Mouse (Mus musculus) ovary, postnatal 36 days (tissue): Measurements from ENCODE around the gene Pmp22.

ENCODE experiments used
- DNase-seq: peaks from one replicate; pipeline ENCODE4 v3.0.0; 2022; ENCODE audit warnings: low spot score, mixed read lengths

The Pmp22 gene

DNA sequence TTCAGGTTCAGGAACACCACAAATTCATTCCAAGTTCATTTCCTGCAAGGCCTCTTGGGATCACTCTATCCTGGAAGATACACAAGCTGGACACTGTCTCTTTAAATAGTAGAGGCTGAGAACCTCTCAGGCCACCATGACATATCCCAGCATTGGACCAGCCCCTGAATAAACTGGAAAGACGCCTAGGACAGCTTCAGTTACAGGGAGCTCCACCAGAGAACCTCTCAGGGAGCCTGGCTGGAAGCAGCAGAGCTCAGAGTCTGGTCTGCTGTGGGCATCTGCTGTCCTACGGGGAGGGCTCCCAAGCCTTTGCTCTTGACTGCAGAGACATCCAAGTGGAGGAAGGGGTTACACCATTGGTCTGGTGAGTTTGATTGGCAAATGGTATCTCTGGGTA is at the start of gene Pmp22:
Gene Pmp22, plus strand, starts transcription at position 199 of the 400 bp plus-strand sequence.
- DNase-seq: no peak

DNA sequence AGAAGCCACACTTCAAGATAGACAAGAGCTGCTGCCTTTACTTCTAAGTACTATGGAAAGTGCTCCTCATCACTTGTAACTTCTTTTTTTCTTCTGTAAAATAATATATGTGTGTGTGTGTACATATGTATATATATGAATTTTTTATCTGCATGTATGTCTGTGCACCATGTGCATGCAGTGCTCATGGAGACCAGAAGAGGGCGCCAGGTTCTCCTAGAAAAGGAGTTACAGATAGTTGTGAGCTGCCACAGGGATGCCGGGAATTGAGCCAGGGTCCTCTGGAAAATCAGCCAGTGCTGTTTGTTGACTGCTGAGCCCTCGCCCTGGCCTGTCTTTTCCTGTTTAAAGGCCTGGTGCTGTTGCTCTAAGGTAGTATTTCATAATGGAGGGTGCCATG is 44.2 kb upstream of the Pmp22 start:
- no peak for DNase-seq

DNA sequence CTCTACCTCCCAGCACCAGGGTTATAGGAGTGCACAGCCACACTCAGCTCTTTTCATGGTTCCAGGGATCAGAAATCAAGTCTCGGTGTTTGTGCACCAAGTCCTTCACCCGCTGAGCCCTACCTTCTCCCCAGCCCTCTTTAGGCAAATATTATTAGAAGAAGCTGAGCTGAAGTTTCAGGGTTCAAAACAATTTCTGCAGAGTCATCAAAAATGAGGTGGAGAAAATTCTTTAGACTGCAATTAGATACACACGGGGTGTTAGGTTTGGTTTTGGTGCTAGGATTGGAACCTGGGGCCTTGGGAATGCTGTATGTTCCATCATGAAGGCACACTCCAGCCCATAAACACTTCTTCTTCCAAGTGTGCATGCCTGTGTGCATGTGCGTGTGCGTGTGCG is 40.1 kb upstream of the Pmp22 start:
- no peak for DNase-seq

DNA sequence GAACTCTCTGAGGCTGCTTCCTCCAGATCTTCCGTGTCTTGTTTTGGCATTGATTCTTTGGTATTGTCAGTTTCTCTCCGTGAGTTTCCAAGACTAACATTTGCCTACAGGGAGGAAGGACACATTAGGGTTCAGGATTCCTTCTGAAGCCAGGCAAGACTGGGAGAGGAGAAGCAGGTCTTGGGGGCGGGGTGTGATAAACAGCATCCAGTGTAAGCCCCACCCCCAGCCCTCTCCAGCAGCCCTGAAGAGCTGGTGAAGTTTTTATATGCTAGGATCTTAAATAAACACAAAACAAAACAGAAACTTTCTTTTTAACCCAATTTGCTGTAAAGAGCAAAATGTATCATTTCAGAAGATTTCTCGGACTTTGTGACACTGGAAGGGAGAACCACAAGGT is 38.6 kb upstream of the Pmp22 start:
- no peak for DNase-seq

DNA sequence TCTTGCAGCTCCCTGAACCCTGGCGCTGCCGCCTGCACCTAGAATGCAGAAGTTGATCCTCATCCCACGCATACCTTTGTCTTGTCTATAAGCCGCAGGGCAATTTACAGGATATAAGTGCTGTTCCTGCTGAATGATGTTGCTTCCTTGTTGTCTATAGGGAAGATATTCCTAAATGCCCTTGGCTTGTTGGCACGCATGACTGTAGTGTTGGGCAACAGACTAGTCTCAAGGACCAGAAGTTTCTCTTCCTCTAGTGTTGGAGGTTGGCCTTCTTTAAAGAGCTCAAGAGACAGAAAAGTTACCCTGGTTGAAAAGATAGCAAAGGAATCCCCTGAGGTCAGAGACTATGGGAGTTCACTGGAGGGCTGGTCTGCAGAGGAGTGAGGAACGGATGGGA is 37.8 kb upstream of the Pmp22 start:
- DNase-seq: no peak

DNA sequence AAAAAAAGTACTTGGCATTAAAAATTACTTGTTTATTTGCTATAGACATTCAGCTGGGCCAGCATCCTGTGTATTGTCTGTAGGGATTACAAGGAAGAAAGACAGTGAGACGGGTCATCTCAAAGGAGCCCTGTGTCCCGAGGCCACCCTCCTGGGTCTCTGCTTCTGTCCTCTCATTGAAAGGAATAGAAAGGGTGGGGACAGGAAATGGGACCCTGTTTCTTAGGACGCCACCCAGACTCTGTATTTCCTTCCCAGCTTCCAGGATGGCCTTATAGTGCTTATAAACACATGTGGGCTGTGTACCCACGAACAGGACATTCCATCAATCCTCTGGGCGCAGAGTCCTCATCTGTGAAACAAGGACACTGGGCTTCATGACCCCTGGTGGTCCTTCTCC is 36.5 kb upstream of the Pmp22 start:
- no peak for DNase-seq

DNA sequence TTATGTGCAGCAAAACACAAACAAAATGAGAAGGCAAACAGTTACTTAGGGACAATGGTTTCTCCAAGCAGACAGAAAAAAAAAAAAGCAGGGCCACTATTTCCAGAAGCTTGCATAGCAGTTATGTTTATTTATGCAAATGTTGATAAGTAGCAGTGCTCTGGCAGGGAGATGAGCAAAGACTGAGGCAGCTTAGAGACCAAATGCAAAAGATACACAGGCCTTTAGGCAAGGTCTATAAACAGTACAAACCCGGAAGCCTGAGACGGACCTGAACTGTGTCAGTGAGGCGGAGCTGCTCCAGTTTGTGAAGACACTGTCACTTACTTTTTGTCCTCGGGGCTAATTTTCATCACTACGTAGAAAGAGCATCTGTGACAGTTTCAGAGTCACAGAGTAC is 35.2 kb upstream of the Pmp22 start:
- DNase-seq: no peak

DNA sequence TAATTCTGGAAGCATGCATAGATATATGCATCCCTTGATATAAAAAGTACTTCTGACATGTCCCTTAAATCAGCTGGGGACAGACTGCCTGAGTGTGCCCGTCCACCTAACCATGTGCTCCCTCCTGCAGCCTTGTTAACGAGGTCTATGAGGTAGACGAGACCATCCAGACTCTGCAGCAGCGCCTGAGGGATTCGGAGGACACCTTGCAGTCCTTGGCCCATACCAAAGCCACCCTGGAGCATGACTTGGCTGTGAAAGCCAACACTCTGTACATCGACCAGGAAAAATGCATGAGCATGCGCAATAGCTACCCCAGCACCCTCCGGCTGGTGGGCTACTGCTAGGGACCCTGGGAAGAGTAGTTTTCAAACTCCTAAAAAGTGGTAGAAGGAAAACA is 34.3 kb upstream of the Pmp22 start:
- DNase-seq: no peak

DNA sequence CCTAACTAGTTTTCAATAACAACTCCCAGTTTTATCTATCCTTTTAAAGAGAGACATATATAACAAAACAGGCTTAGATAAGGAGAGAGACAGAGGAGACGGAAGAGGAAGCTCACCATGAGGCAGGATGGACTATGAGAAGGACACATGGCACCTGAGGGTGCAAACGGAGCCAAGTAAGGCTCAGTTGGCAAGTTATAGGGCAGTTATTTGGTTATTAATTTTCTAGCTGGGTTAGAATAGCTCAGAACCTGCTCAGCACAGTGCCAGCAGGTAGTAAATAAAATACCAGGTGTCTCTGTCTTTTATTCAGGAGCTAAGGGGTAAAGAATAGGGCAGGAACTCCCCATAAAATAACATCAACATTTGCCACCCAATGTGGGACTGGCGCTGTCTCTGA is 30.8 kb upstream of the Pmp22 start:
- no peak for DNase-seq

DNA sequence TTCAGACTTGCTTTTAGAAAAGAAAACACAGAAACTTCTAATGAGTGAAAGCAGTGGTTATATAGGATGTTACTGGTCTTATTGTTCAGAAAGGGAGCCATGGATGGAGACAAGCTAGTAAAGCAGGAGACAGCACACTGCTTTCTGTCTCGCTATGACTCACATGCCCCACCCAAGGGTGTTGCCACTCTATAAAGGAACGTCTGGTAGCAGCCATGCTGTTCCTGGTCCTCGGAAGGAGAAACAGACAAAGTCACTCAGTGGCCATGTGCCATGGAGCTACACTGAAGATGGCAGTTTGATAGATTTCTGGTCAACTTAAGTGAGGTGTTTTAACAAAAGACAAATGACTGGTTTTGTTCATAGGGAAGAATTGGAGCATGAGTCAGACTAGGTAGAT is 29.4 kb upstream of the Pmp22 start:
- DNase-seq: no peak

DNA sequence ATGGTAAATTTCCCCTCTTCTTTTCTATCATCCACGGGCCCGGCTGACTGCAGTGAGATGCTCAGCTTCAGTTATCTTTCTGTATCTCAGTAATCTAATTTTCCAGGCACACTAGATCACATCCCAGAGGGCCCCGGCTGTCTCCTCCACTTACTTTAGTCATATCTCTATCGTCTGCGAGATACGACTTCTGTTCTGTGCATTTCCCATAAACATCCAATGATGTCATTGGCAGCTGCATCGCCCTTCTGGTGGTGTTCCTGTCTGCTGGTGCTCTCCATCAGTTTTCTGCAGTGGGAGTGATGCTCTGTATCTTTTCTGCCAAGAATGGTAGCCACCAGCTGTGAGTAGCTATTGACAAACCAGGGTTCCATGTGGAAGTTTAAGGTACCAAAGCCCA is 25.5 kb upstream of the Pmp22 start:
- no peak for DNase-seq

DNA sequence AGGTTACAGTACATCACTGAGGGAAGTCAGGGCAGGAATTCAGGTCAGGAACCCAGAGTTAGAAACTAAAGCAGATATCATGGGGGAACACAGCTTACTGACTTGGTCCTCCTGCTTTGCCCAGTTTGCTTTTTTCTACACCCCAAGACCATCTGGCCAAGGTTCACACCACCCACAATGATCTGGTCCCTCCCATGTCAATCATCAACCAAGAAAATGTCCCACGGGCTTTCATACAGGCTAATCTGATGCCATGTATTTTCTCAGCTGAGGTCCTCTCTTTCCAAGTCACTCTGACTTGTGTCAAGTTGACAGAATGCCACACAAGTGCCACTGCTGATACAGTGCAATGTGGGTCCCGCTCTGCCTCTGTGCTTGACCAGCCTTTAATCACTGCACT is 24.8 kb upstream of the Pmp22 start:
- no peak for DNase-seq

DNA sequence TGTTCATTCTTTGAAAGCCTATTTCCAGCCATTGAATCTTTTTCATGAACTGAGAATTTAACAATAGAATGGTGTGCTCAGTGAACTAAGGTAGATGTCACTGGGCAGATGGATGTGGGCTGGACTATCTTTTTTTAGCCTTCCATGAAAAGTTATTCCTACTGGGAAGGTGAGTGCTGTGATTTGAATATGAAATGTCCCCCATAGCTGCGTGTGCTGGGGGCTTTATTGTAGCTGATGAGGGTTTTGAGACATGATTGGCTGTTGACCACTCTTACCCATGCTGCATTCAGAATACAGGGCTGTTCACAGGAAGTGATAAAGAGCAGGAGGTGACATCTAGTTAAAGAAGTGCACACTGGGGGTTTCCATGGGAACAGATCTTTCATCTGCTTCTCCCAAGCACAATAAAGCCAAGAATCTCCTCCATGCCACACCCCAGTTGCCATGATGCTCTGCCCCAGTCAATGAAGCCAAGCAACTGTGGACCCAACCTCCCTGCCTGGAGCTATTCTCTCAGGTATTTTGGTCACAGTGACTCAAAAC is 19.5 kb upstream of the Pmp22 start:
- DNase-seq: no peak

DNA sequence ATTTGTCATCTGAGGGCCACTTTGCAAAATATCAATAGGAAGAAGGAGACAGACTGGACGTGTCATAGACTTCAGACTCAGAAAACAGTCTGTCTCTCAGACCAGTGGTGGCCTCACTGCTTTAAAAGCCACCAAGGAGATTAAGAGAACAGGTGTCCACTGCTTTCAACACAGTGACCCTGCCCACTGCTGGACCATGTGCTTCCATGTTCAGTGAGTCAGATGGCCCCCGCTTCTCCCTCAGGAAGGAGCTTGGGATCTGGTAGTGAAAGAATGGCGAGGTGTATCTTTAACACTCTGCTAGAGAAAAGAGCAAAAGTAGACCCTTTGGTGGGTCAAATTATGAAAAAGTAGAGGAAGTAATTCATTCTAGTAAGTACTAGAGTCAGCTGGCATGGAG is 18.5 kb upstream of the Pmp22 start:
- no peak for DNase-seq

DNA sequence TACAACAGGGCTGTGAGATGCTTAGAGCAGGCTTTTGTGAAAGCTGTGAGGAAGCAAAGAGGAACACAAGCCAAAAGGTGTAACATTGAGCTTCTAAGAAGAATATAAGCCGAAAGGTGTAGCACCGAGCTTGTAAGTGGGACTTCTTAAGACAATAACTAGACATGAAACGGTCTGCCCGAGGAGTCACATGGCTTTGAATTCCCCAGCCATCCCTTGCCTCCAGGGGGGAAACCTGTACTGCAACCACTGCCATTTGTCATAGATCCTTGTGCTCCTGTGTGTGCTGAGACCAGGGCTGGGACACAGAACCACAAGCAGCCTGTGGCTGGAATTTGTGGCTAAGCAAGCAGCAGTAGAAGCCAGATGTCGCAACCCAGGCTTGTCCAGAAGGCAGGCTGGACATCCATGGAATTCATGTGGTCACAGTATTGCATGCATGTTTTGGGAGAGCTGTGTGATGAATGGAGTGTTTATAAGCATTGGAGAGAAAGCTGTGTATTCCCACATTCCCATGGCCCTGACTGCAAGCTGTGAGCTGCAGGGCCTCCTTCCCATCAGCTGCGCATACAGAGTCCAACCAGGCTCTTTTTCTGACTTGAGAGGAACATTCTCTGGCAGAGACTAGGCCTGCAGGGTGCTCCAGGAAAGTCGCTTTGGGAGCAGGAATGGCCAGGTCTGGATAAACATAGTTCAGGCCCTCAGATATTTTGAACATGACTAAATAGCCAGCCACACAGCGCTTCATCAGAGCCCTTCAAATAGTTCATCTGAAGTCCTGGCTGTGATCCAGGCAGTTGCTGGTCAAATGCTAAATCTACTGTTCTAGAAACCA is 13.8 kb upstream of the Pmp22 start:
- no peak for DNase-seq

DNA sequence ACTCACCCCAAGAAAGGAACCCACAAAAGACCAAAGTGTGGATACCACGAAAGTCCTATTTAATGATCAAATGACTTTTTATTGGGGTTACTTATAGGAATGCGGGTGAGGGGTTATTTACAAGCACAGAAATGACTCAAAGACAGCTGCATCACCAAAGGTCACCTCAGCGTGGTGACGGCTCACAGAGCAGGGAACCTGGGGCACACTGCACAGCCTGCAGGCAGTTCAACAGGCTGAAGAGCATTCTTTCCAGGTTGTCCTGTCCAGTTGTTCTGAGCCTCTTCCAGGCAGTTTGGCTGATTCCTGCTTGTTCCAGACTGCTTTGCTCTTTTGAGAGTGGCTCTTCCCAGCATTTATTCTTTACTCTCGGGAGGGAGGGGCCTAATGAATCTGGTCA is 12.1 kb upstream of the Pmp22 start:
- no peak for DNase-seq

DNA sequence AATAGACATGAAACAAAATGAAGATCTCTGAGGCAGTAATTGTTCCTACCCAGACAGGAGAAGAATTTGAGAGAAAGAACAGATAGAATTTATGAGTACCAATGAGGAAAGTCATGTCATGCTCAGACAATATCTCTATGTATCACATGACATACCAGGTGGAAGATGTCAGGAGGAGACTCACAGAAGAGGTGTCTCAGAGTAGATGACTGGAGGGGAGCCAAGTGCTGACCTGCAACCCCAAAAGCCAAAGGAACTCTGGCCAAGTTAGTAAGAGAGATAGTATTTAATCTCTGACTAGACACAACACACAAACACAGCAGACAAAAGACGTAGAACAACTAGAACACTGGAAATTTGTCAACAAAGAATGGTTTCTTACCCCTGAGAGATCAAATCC is 11.5 kb upstream of the Pmp22 start:
- no peak for DNase-seq

DNA sequence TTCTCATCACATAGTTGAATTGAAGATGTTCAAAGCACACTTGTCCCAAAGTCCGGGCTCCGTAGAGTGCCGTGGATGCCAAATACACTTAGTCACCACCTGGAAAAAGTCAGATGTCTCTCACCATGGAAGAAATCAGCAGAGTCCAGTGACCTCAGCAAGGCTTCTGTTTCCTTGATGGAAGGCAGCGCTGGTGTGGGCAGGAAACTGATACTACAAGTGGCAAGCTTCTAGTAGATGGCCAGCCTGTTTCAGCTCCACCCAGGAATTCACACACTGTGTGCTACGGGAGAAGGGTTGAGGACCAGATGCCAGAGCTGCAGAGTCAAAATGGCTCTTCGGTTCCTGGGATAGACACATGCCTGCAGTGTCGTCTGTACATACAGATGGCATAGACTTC is 9.0 kb upstream of the Pmp22 start:
- DNase-seq: no peak

DNA sequence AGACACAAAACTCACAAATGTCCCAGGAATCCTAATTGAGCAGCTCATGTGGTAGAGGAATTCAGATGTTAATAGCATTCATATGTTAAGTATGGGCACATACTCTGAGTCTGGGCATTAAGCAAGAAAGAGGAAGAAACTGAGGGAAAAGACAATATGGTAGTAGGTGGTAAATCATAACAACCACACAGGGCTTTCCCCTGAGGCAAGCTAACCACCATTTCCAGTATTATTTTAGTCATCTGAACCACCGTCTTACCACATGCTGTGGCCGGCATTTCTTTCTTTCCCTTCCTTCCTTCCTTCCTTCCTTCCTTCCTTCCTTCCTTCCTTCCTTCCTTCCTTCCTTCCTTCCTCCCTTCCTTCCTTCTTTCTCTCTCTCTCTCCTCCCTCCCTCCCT is 6.5 kb upstream of the Pmp22 start:
- no peak for DNase-seq

DNA sequence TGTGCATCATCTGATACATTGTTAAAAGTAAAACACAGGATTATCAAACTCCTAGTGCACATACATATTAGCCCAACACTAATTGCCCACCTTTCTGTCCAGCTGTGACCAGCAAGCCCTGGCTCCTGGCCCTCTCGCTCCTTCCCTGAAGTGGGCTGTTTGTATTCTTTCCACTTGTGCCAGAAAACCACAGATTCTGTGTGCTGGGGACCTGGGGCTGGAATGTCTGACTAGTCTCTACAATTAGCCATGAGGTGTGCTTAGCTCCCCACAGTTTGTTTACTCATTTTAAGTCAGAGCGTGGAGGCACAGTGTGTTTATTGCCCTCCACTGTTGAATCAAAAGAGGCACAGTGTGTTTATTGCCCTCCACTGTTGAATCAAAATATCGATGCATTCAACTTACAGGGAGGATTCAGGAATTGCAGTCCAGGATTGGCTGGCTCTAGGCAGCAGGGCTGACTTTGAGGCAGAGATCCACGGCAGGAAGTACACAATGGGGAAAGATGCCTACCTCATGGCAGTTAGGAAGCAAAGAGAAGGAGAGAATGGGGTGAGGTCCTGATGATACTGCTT is 5.9 kb upstream of the Pmp22 start:
- no peak for DNase-seq

DNA sequence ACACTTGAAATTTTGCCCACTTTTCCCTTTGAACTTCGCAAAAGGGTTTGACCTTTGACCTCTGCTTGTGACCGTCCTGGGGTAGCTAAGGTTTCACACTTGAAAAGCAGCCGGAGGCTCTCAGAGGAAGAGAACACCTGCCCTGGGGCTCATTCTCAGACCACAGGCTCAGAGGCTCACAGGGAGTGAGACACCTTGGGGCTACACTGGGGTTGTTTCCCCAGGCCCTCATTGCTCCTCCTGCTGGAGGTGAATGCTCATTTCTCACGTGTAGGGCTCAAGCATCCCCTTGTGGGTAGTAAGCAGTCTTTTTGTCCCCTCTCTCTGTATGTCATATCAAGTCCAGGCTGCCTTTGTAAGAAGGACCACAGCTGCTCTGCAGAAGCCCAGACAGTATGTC is 4.5 kb upstream of the Pmp22 start:
- DNase-seq: no peak

DNA sequence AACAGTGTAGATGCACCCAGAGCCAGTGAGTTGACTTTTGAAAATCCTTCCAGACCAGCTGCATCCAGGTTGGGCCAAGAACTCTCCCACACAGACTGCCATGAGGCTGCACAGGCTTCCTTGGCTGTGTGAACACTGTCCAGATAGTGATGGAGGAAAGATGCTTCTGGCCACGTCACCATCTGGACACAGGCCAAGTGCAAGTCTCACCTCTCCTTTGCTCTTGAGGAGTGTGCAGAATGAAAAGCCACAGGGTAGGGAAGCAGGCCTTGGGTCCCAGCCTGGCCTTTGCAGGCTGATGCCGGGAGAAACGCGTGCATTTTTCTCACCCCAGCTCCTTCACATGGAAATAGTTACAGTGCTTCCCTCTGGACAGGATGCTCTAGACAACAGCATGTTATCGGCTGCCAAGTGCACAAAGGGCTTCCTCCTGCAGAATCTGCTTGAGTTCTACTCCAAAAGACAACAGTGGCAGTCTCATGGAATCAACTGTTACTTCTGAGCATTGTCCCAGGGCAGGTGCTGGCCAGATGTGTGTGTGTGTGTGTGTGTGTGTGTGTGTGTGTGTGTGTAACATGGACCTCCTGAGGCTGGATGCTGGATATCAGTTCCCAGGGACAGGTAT is 2.8 kb upstream of the Pmp22 start:
- peak; percentile 29 for DNase-seq

DNA sequence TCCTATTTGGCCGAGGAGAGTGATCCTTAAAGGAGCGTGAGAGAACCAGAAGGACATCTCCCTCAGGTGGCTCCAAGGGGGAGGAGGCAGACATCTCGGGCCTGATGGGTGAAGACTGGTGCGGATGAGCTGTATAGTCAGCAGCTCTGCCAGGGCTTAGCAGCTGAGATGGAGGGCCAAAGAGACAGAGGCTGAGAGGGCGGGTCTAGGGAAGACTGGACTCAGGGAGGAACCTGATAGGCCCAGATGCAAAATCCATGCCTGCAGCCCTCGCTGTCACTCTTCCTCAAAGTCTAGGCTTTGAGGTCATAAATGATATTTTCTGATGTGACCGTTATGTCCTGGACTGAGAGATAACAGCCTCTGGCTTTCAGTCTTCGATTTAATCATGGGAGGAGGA is 1.8 kb upstream of the Pmp22 start:
- DNase-seq: no peak
